Mouse (Mus musculus) heart, embryonic 14.5 days (tissue): Measurements from ENCODE around the gene Rhobtb3. TPM values are rescaled to one million over a fixed set of nuclear protein-coding genes. Genes with fewer than 3 reads are reported as not detected.
"Not testable (repeated sequence)": the region's sequence is repeated elsewhere in the genome, so short reads cannot be mapped to it uniquely, and the experiment has no call there.

Experiments
- ATAC-seq: fragments of 200-750 bp; cut with Nextera tagmentation; 2 replicates; pipeline ENCODE4 v1.8.0; 2017; ENCODE audit warnings: low read depth, moderate TSS enrichment; ENCODE audit not compliant: insufficient number of reproducible peaks, insufficient read depth, low FRiP score
- H3K27ac ChIP-seq, 2 experiments: fragments of 200-500 bp in 1 of 2; fragments of 300-500 bp in 1 of 2; sonication (generic) in 1 of 2; replicated peaks in 1 of 2; 2 replicates each; pipeline ENCODE4 v1.5.1; 2012 to 2014; ENCODE audit warnings: low read depth in 2 of 2, low read length in 2 of 2, control low read depth in 1 of 2, mild to moderate bottlenecking in 1 of 2, mixed read lengths in 1 of 2; ENCODE audit not compliant: control insufficient read depth in 1 of 2, insufficient read depth in 1 of 2
- H3K27me3 ChIP-seq: fragments of 300-500 bp; sonication (generic); 2 replicates; pipeline ENCODE4 v1.6.1; 2014; ENCODE audit warnings: mild to moderate bottlenecking, low read length, control low read depth; ENCODE audit not compliant: control insufficient read depth, insufficient read depth
- H3K36me3 ChIP-seq: fragments of 300-500 bp; sonication (generic); 2 replicates; pipeline ENCODE4 v1.6.1; 2014; ENCODE audit warnings: mild to moderate bottlenecking, control low read depth, low read length, mixed read lengths; ENCODE audit not compliant: control insufficient read depth, insufficient read depth
- H3K4me1 ChIP-seq, 2 experiments: fragments of 200-500 bp in 1 of 2; fragments of 300-500 bp in 1 of 2; sonication (generic) in 1 of 2; 2 replicates each; pipeline ENCODE4 v1.6.1; 2012 to 2014; ENCODE audit warnings: low read length in 2 of 2, control low read depth in 1 of 2, mixed read lengths in 1 of 2; ENCODE audit not compliant: control insufficient read depth in 2 of 2, insufficient read depth in 2 of 2
- H3K4me2 ChIP-seq: fragments of 300-500 bp; sonication (generic); 2 replicates; pipeline ENCODE4 v1.6.1; 2014; ENCODE audit warnings: mild to moderate bottlenecking, low read length
- H3K4me3 ChIP-seq, 2 experiments: fragments of 200-500 bp in 1 of 2; fragments of 300-500 bp in 1 of 2; sonication (generic) in 1 of 2; 2 replicates each; pipeline ENCODE4 v1.5.1; 2012 to 2014; ENCODE audit warnings: low read length in 2 of 2, mild to moderate bottlenecking in 2 of 2, control low read depth in 1 of 2, low read depth in 1 of 2, moderate library complexity in 1 of 2; ENCODE audit not compliant: control insufficient read depth in 1 of 2, insufficient read depth in 1 of 2
- H3K9ac ChIP-seq: fragments of 300-500 bp; sonication (generic); 2 replicates; pipeline ENCODE4 v1.6.1; 2014; ENCODE audit warnings: mild to moderate bottlenecking, low read length
- H3K9me3 ChIP-seq: fragments of 300-500 bp; sonication (generic); 2 replicates; pipeline ENCODE4 v1.6.1; 2016; ENCODE audit warnings: low read length, control low read depth; ENCODE audit not compliant: control insufficient read depth
- WGBS: fragments of 180-500 bp; shearing (Covaris S2); extraction: QIAGEN DNeasy Blood & Tissue Kit; methylation state at CpG from one replicate; pipeline ENCODE4 v1.1.7; 2014; 5-methylcytosine and 5-hydroxymethylcytosine counted together
- polyA plus RNA-seq: library from polyadenylated mRNA; unstranded; fragments of >200 nt; fragmentation: Nextera tagmentation; extraction: Ambion mirVana; gene quantifications from 2 replicates; pipeline ENCODE4 v1.2.1, GENCODE M21; 2014

Rhobtb3 gene
- polyA plus RNA-seq, 1 experiment from 2014 or later = 35.0 TPM

DNA sequence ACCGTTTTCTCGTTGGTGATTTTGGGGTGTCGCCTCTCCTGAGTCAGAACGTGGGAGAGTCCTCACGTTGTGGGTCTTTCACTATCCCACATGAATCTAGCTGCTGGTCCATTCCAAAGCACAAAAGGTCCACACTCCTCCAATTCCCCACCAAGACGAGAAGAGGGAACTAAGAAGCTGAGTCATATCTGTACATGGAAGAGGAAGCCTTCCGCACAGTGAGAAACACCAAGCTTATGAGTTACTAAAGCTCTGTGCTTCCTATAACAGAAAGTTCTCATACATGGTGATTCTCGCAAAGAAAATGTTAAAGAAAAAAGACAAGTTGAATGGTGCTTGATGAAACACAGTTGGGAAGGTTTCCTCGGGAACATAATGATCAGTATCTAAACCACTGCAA, 120.5 kb downstream of the Rhobtb3 start:
- H3K27ac ChIP-seq = no peak overlapping the region
- no peaks in the 10 kb centered on the region for H3K36me3 ChIP-seq
- no peaks in the 10 kb centered on the region for H3K27me3 ChIP-seq
- 79% methylated on average over 7 of the region's 9 CpGs for WGBS
- H3K4me1 ChIP-seq = no peaks in the 10 kb centered on the region
- H3K4me2 ChIP-seq = no peak overlapping the region
- no peak for ATAC-seq
- H3K9ac ChIP-seq = no peak overlapping the region
- H3K4me3 ChIP-seq = no peak overlapping the region
- no peaks in the 10 kb centered on the region for H3K9me3 ChIP-seq

DNA sequence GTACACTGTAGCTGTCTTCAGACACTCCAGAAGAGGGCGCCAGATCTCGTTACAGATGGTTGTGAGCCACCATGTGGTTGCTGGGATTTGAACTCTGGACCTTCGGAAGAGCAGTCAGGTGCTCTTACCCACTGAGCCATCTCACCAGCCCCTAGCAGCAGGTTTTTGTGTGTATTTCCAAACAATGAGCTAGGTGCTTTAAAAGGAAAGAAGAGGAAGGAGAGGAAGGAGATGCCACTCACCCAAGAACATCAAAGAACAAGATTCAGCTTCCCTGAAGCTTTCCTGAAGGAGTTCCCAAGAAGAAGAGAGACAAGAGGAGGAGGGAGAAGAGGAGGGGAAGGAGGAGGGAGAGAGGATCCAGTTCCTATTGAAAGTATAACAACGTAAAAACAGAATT, 121.4 kb downstream of the Rhobtb3 start:
- WGBS = 77% methylated on average over 4 of the region's 4 CpGs
- not testable (repeated sequence) for H3K4me3 ChIP-seq

DNA sequence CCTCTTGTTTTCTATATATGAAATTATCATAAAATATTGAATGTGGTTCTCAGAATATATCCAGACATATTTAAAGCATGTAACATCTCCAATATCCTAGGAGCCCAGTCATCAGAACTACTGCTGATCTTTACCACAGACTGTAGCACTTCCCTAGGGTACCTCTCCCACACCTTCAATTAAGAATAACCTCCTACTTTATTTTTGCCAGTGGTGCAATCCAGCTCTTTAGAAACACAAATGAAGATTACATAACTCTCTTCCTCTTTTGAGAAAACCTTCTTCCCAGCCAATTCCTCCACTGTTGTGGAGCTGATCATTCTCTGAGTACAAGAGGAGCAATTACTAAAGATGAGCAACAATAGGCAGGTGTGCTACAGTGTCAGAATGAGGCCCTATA, 123.8 kb downstream of the Rhobtb3 start:
- Histone ChIP-seq H3K4me1 (no peaks in the 10 kb centered on the region), H3K27ac (no peak overlapping the region), H3K9me3 (no peaks in the 10 kb centered on the region), H3K4me3 (no peak overlapping the region), H3K9ac (no peak overlapping the region), H3K27me3 (no peaks in the 10 kb centered on the region), H3K4me2 (no peak overlapping the region), H3K36me3 (no peaks in the 10 kb centered on the region)
- no peak for ATAC-seq

More for the DNA sequence above, 121.4 kb downstream of the Rhobtb3 start:
- not testable (repeated sequence) for H3K9ac ChIP-seq, H3K4me2 ChIP-seq, H3K36me3 ChIP-seq, H3K27ac ChIP-seq, H3K9me3 ChIP-seq, H3K27me3 ChIP-seq, ATAC-seq, H3K4me1 ChIP-seq

Other genes with a start within 250 kb of the Rhobtb3 start
- gene Ell2, start 237.2 kb downstream of the Rhobtb3 start, polyA plus RNA-seq = 3.6 and 3.8 TPM in 2 replicates
- gene Glrx, start 104.1 kb downstream of the Rhobtb3 start, polyA plus RNA-seq = 142 and 143 TPM in 2 replicates
- 0.46 TPM in 1 of 2 replicates, not detected in the other for gene Spata9, start 23.2 kb upstream of the Rhobtb3 start, polyA plus RNA-seq
- 15.3 and 15.8 TPM in 2 replicates for gene Rfesd, start 74.8 kb upstream of the Rhobtb3 start, polyA plus RNA-seq
- gene Gpr150, start 113.1 kb upstream of the Rhobtb3 start, polyA plus RNA-seq = not detected in 2 replicates
- 3.5 and 3.7 TPM in 2 replicates for gene Arsk, start 154.7 kb upstream of the Rhobtb3 start, polyA plus RNA-seq
- gene Ttc37, start 154.8 kb upstream of the Rhobtb3 start, polyA plus RNA-seq = 9.9 and 11.5 TPM in 2 replicates